15 mouse cellular contexts compared by ENCODE assay signal in the genomic region with DNA sequence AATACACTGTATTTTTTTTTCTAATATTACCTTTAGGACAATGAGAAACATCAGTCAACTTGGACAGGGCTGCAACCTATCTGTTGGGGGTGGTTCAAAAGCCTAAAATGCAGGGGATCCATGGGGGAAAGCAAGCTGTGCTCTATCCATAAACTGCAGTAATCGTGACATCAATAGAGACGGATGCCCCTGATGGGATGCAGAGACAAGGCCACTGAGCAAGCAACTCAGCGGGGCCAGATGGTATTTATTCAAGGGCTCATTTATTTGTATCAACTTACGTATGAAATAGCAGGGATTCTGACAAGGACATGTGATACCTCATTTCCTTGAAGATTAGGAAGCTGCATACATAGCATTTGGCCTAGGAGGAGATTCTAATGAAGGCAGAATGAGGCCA.
DNase-seq lines count a peak whose midpoint lies in the region; ATAC-seq and TF ChIP-seq lines count a peak whose summit lies in the region.
"Had no signal": no experiment of that assay in that cellular context is flagged by ENCODE, and none has a peak within 500 bp of the region (broad histone marks: within the 10 kb centered on the region; RNA-seq: fewer than 3 reads in every experiment).

No protein-coding gene starts in this region.

- ATAC-seq in kidney, postnatal 0 days (replicated peaks; ENCODE audit: low FRiP score, low read depth): no peak
- no peak for ATAC-seq in kidney, embryonic 15.5 days (replicated peaks; ENCODE audit: low FRiP score)
- 0 out of 2 replicates have a peak, but pooled peaks have one; percentile 32 for ATAC-seq in hindbrain, postnatal 0 days

- H3K9me3 ChIP-seq in kidney, postnatal 0 days (replicated peaks; ENCODE audit: low read length): no peaks in the 10 kb centered on the region
- H3K9me3 ChIP-seq in kidney, embryonic 15.5 days (replicated peaks): no peaks in the 10 kb centered on the region
- H3K9me3 ChIP-seq in hindbrain, postnatal 0 days (ENCODE audit: low read length): no peaks in the 10 kb centered on the region
- H3K9me3 ChIP-seq: embryonic facial prominence, embryonic 12.5 days; lung, embryonic 15.5 days had no signal

- H3K4me1 ChIP-seq in kidney, postnatal 0 days (replicated peaks; ENCODE audit: insufficient read depth, low read length): no peaks in the 10 kb centered on the region
- no peaks in the 10 kb centered on the region for H3K4me1 ChIP-seq in kidney, embryonic 15.5 days
- H3K4me1 ChIP-seq in hindbrain, postnatal 0 days (ENCODE audit: insufficient read depth, low read length): no peaks in the 10 kb centered on the region

- 52% methylated on average over 4 of the region's 4 CpGs for WGBS in kidney, postnatal 0 days
- 48% methylated on average over 4 of the region's 4 CpGs for WGBS in kidney, embryonic 15.5 days
- 40% methylated on average over 4 of the region's 4 CpGs for WGBS in hindbrain, postnatal 0 days

- DNase-seq in kidney, postnatal 0 days (ENCODE audit: low spot score): peak; percentile 18
- peak; percentile 6 for DNase-seq in cerebellum, adult 11-12 months
- peak; percentile 61 to 79 for DNase-seq in cerebellum, postnatal 14 days
- peak; percentile 74 for DNase-seq in hindbrain, postnatal 0 days (ENCODE audit: low spot score)
- DNase-seq in adrenal gland, postnatal 14 days: no peak
- no peak for DNase-seq in layer of hippocampus, postnatal 14 days (ENCODE audit: low spot score in 2 of 2)
- DNase-seq: gastrocnemius, postnatal 25 days; heart, postnatal 36 days; kidney, adult 11 months; kidney, postnatal 25 days had no signal

- H3K36me3 ChIP-seq in kidney, postnatal 0 days (ENCODE audit: insufficient read depth, low read length): no peaks in the 10 kb centered on the region
- no peaks in the 10 kb centered on the region for H3K36me3 ChIP-seq in kidney, embryonic 15.5 days
- no peaks in the 10 kb centered on the region for H3K36me3 ChIP-seq in hindbrain, postnatal 0 days (ENCODE audit: insufficient read depth, low read length)
- H3K36me3 ChIP-seq: embryonic facial prominence, embryonic 12.5 days; lung, embryonic 15.5 days had no signal

- H3K4me2 ChIP-seq in kidney, postnatal 0 days (ENCODE audit: low read length): no peak overlapping the region
- H3K4me2 ChIP-seq in kidney, embryonic 15.5 days: no peak overlapping the region
- H3K4me2 ChIP-seq in hindbrain, postnatal 0 days (ENCODE audit: low read depth, low read length): no peak overlapping the region
- H3K4me2 ChIP-seq: embryonic facial prominence, embryonic 12.5 days; heart, embryonic 11.5 days; liver, embryonic 11.5 days; lung, embryonic 15.5 days had no signal

- no peaks in the 10 kb centered on the region for H3K27me3 ChIP-seq in kidney, postnatal 0 days (ENCODE audit: insufficient read depth, low read length)
- H3K27me3 ChIP-seq in kidney, embryonic 15.5 days: no peaks in the 10 kb centered on the region
- H3K27me3 ChIP-seq in hindbrain, postnatal 0 days (ENCODE audit: insufficient read depth, low read length): no peaks in the 10 kb centered on the region
- H3K27me3 ChIP-seq: embryonic facial prominence, embryonic 12.5 days; lung, embryonic 15.5 days had no signal

- H3K9ac ChIP-seq in kidney, postnatal 0 days (ENCODE audit: low read depth, low read length): no peak overlapping the region
- no peak overlapping the region for H3K9ac ChIP-seq in kidney, embryonic 15.5 days
- H3K9ac ChIP-seq in hindbrain, postnatal 0 days (replicated peaks; ENCODE audit: low read length): no peak overlapping the region
- H3K9ac ChIP-seq: embryonic facial prominence, embryonic 12.5 days; lung, embryonic 15.5 days had no signal

- H3K27ac ChIP-seq in kidney, postnatal 0 days: no peak overlapping the region
- H3K27ac ChIP-seq in kidney, embryonic 15.5 days: no peak overlapping the region
- peak overlapping the region; percentile 16; the same call in 1 of the 2 replicates for H3K27ac ChIP-seq in hindbrain, postnatal 0 days
- H3K27ac ChIP-seq: embryonic facial prominence, embryonic 12.5 days; lung, embryonic 15.5 days had no signal

- no peak overlapping the region for H3K4me3 ChIP-seq in kidney, postnatal 0 days (replicated peaks; ENCODE audit: low read depth, low read length)
- H3K4me3 ChIP-seq in kidney, embryonic 15.5 days (replicated peaks): no peak overlapping the region
- no peak overlapping the region for H3K4me3 ChIP-seq in hindbrain, postnatal 0 days (ENCODE audit: low read length)
- H3K4me3 ChIP-seq: embryonic facial prominence, embryonic 12.5 days; lung, embryonic 15.5 days had no signal

- no peak for TF ChIP-seq CTCF in kidney, postnatal 0 days (IDR thresholded peaks at IDR 0.05; ENCODE audit: low read depth)
- no peak for TF ChIP-seq CTCF in hindbrain, postnatal 0 days (IDR thresholded peaks at IDR 0.05; ENCODE audit: low read depth)

Comparison
In these comparisons a context has a peak if more than half of its experiments do, and no peak if none do; other contexts are left out.
1. DNase-seq: peak in kidney, postnatal 0 days (single experiment), cerebellum, adult 11-12 months (single experiment), cerebellum, postnatal 14 days (2 of 2) and hindbrain, postnatal 0 days (single experiment); none in adrenal gland, postnatal 14 days (single experiment) and layer of hippocampus, postnatal 14 days (0 of 2).